Mouse (Mus musculus): ENCODE measurements around the gene Gga3.

- TF ChIP-seq CTCF (IDR thresholded peaks at IDR 0.05; ENCODE audit: low read depth) (no peak), EP300 (IDR thresholded peaks at IDR 0.05; ENCODE audit: low read depth) (no peak)
Observed at GRCm38 (mm10) chr11:115632862-115633261, 29.0 kb upstream of the Gga3 start.

All from liver, embryonic 14.5 days (tissue).